Mouse (Mus musculus) thymus, postnatal 4 days (tissue): ENCODE measurements around the gene Nap1l1.

Experiments
- DNase-seq: peaks from one replicate; pipeline ENCODE4 v3.0.0; 2021

Gene Nap1l1

GRCm38 (mm10) chr10:111516172-111516588, 43.2 kb downstream of the Nap1l1 start:
- peak; percentile 54 for DNase-seq

GRCm38 (mm10) chr10:111516804-111517436, 43.9 kb downstream of the Nap1l1 start:
- DNase-seq = peak; percentile 49

GRCm38 (mm10) chr10:111518350-111518749, 45.3 kb downstream of the Nap1l1 start:
- no peak for DNase-seq

- DNase-seq = peak; percentile 34
Observed at GRCm38 (mm10) chr10:111519620-111520370, 46.8 kb downstream of the Nap1l1 start.

GRCm38 (mm10) chr10:111520621-111521020, 47.6 kb downstream of the Nap1l1 start:
- DNase-seq = no peak

- no peak for DNase-seq
Observed at GRCm38 (mm10) chr10:111521636-111522035, 48.6 kb downstream of the Nap1l1 start.

GRCm38 (mm10) chr10:111522230-111522629, 49.2 kb downstream of the Nap1l1 start:
- no peak for DNase-seq

GRCm38 (mm10) chr10:111523894-111524293, 50.9 kb downstream of the Nap1l1 start:
- DNase-seq = no peak

- no peak for DNase-seq
Observed at GRCm38 (mm10) chr10:111527057-111527456, 54.0 kb downstream of the Nap1l1 start.

- DNase-seq = no peak
Observed at GRCm38 (mm10) chr10:111527613-111528012, 54.6 kb downstream of the Nap1l1 start.

- no peak for DNase-seq
Observed at GRCm38 (mm10) chr10:111528283-111528682, 55.3 kb downstream of the Nap1l1 start.

- DNase-seq = no peak
Observed at GRCm38 (mm10) chr10:111530398-111530797, 57.4 kb downstream of the Nap1l1 start.

- DNase-seq = no peak
Observed at GRCm38 (mm10) chr10:111534691-111535090, 61.7 kb downstream of the Nap1l1 start.

- no peak for DNase-seq
Observed at GRCm38 (mm10) chr10:111537410-111537809, 64.4 kb downstream of the Nap1l1 start.

GRCm38 (mm10) chr10:111539724-111540324, 66.8 kb downstream of the Nap1l1 start:
- peak; percentile 43 for DNase-seq

- DNase-seq = no peak
Observed at GRCm38 (mm10) chr10:111540678-111541077, 67.7 kb downstream of the Nap1l1 start.

- no peak for DNase-seq
Observed at GRCm38 (mm10) chr10:111543106-111543505, 70.1 kb downstream of the Nap1l1 start.

- DNase-seq = no peak
Observed at GRCm38 (mm10) chr10:111543781-111544260, 70.8 kb downstream of the Nap1l1 start.

GRCm38 (mm10) chr10:111544311-111544710, 71.3 kb downstream of the Nap1l1 start:
- no peak for DNase-seq

GRCm38 (mm10) chr10:111545648-111546047, 72.6 kb downstream of the Nap1l1 start:
- DNase-seq = no peak
